Mouse (Mus musculus): Measurements from ENCODE around the gene Pnpla7. TPM values are rescaled to one million over a fixed set of nuclear protein-coding genes. Genes with fewer than 3 reads are reported as not detected.
A peak's percentile ranks its signal among the peaks of the same experiment; 100 is the strongest.
"Not testable (repeated sequence)": the region's sequence is repeated elsewhere in the genome, so short reads cannot be mapped to it uniquely, and the experiment has no call there.

The Pnpla7 gene
- polyA plus RNA-seq, 1 experiment from 2014 or later = 3.1 TPM

- no peaks in the 10 kb centered on the region for H3K27me3 ChIP-seq (ENCODE audit: control insufficient read depth, insufficient read depth, low read length)
- WGBS = 85% methylated on average over 4 of the region's 4 CpGs
- no peaks in the 10 kb centered on the region for H3K36me3 ChIP-seq (ENCODE audit: control insufficient read depth, insufficient read depth, low read length)
These were observed 33.7 kb upstream of the Pnpla7 start for GRCm38 (mm10) chr2:24942092-24942491.

GRCm38 (mm10) chr2:24944304-24944703, 31.5 kb upstream of the Pnpla7 start:
- WGBS = 52% methylated on average over 2 of the region's 2 CpGs

More at GRCm38 (mm10) chr2:24942092-24942491, 33.7 kb upstream of the Pnpla7 start:
- H3K27ac ChIP-seq (ENCODE audit: low read depth, low read length) = no peak overlapping the region
- H3K9ac ChIP-seq (ENCODE audit: low read length) = no peak overlapping the region
- ATAC-seq (ENCODE audit: low FRiP score) = no peak
- H3K4me3 ChIP-seq (ENCODE audit: low read depth, low read length) = no peak overlapping the region
- DNase-seq (ENCODE audit: low spot score, missing footprints) = no peak
- no peaks in the 10 kb centered on the region for H3K9me3 ChIP-seq (ENCODE audit: control insufficient read depth, low read length)
- no peaks in the 10 kb centered on the region for H3K4me1 ChIP-seq (ENCODE audit: control insufficient read depth, insufficient read depth, low read length)
- no peak overlapping the region for H3K4me2 ChIP-seq

GRCm38 (mm10) chr2:24949421-24950188, 26.2 kb upstream of the Pnpla7 start, which contains the start of gene Zmynd19:
Gene Zmynd19, plus strand, starts transcription at chr2:24949792.
- peak; percentile 99 for DNase-seq (ENCODE audit: low spot score, missing footprints)
- H3K36me3 ChIP-seq (ENCODE audit: control insufficient read depth, insufficient read depth, low read length) = peaks cover 4% of the 10 kb centered on the region; the same call in 1 of the 2 replicates
- peaks cover 15% of the 10 kb centered on the region for H3K4me1 ChIP-seq (ENCODE audit: control insufficient read depth, insufficient read depth, low read length)
- no peaks in the 10 kb centered on the region for H3K9me3 ChIP-seq (ENCODE audit: control insufficient read depth, low read length)
- H3K4me2 ChIP-seq = peak within 1 kb of the TSS; percentile 52
- H3K27me3 ChIP-seq (ENCODE audit: control insufficient read depth, insufficient read depth, low read length) = no peaks in the 10 kb centered on the region
- H3K27ac ChIP-seq (ENCODE audit: low read depth, low read length) = peak within 1 kb of the TSS; percentile 35; the same call in 1 of the 2 replicates
- peak within 1 kb of the TSS; percentile 96 for H3K4me3 ChIP-seq (ENCODE audit: low read depth, low read length)
- under 1% methylated on average over 95 of the region's 108 CpGs for WGBS
- H3K9ac ChIP-seq (ENCODE audit: low read length) = peak within 1 kb of the TSS; percentile 93
- ATAC-seq (ENCODE audit: low FRiP score) = peak; percentile 99

More at GRCm38 (mm10) chr2:24944304-24944703, 31.5 kb upstream of the Pnpla7 start:
- not testable (repeated sequence) for H3K4me3 ChIP-seq (ENCODE audit: low read depth, low read length); DNase-seq (ENCODE audit: low spot score, missing footprints); H3K4me1 ChIP-seq (ENCODE audit: control insufficient read depth, insufficient read depth, low read length); H3K27ac ChIP-seq (ENCODE audit: low read depth, low read length); H3K27me3 ChIP-seq (ENCODE audit: control insufficient read depth, insufficient read depth, low read length); H3K4me2 ChIP-seq; H3K36me3 ChIP-seq (ENCODE audit: control insufficient read depth, insufficient read depth, low read length); H3K9ac ChIP-seq (ENCODE audit: low read length); ATAC-seq (ENCODE audit: low FRiP score); H3K9me3 ChIP-seq (ENCODE audit: control insufficient read depth, low read length)

- Histone ChIP-seq H3K9ac (ENCODE audit: low read length) (peak overlapping the region; percentile 93), H3K4me2 (peak overlapping the region; percentile 52), H3K9me3 (ENCODE audit: control insufficient read depth, low read length) (no peaks in the 10 kb centered on the region), H3K27me3 (ENCODE audit: control insufficient read depth, insufficient read depth, low read length) (no peaks in the 10 kb centered on the region), H3K4me1 (ENCODE audit: control insufficient read depth, insufficient read depth, low read length) (peaks cover 15% of the 10 kb centered on the region), H3K36me3 (ENCODE audit: control insufficient read depth, insufficient read depth, low read length) (peaks cover 5% of the 10 kb centered on the region), H3K4me3 (ENCODE audit: low read depth, low read length) (peak overlapping the region; percentile 96), H3K27ac (ENCODE audit: low read depth, low read length) (peak overlapping the region; percentile 35; the same call in 1 of the 2 replicates)
- peak; percentile 93 for DNase-seq (ENCODE audit: low spot score, missing footprints)
- 0% methylated on average over 31 of the region's 31 CpGs for WGBS
- peak; percentile 8; the same call in 1 of the 2 replicates for ATAC-seq (ENCODE audit: low FRiP score)
These were observed 25.7 kb upstream of the Pnpla7 start for GRCm38 (mm10) chr2:24950189-24950535.

- ATAC-seq (ENCODE audit: low FRiP score) = no peak
- peaks cover 9% of the 10 kb centered on the region for H3K36me3 ChIP-seq (ENCODE audit: control insufficient read depth, insufficient read depth, low read length)
- 89% methylated on average over 4 of the region's 4 CpGs for WGBS
These were observed 23.2 kb upstream of the Pnpla7 start for GRCm38 (mm10) chr2:24952537-24953055.

GRCm38 (mm10) chr2:24960910-24961309, 14.9 kb upstream of the Pnpla7 start:
- Histone ChIP-seq H3K9ac (ENCODE audit: low read length) (no peak overlapping the region), H3K4me1 (ENCODE audit: control insufficient read depth, insufficient read depth, low read length) (peaks cover 6% of the 10 kb centered on the region), H3K4me2 (no peak overlapping the region), H3K27ac (ENCODE audit: low read depth, low read length) (no peak overlapping the region), H3K27me3 (ENCODE audit: control insufficient read depth, insufficient read depth, low read length) (no peaks in the 10 kb centered on the region), H3K4me3 (ENCODE audit: low read depth, low read length) (no peak overlapping the region), H3K9me3 (ENCODE audit: control insufficient read depth, low read length) (no peaks in the 10 kb centered on the region), H3K36me3 (ENCODE audit: control insufficient read depth, insufficient read depth, low read length) (peaks cover 13% of the 10 kb centered on the region)
- peak; percentile 45; the same call in 1 of the 2 replicates for ATAC-seq (ENCODE audit: low FRiP score)
- 45% methylated on average over 3 of the region's 3 CpGs for WGBS
- DNase-seq (ENCODE audit: low spot score, missing footprints) = peak; percentile 84

More at GRCm38 (mm10) chr2:24952537-24953055, 23.2 kb upstream of the Pnpla7 start:
- Histone ChIP-seq H3K4me3 (ENCODE audit: low read depth, low read length) (no peak overlapping the region), H3K9me3 (ENCODE audit: control insufficient read depth, low read length) (no peaks in the 10 kb centered on the region), H3K27me3 (ENCODE audit: control insufficient read depth, insufficient read depth, low read length) (no peaks in the 10 kb centered on the region), H3K4me1 (ENCODE audit: control insufficient read depth, insufficient read depth, low read length) (peaks cover 15% of the 10 kb centered on the region), H3K4me2 (no peak overlapping the region), H3K9ac (ENCODE audit: low read length) (no peak overlapping the region), H3K27ac (ENCODE audit: low read depth, low read length) (no peak overlapping the region)
- DNase-seq (ENCODE audit: low spot score, missing footprints) = no peak

DNA sequence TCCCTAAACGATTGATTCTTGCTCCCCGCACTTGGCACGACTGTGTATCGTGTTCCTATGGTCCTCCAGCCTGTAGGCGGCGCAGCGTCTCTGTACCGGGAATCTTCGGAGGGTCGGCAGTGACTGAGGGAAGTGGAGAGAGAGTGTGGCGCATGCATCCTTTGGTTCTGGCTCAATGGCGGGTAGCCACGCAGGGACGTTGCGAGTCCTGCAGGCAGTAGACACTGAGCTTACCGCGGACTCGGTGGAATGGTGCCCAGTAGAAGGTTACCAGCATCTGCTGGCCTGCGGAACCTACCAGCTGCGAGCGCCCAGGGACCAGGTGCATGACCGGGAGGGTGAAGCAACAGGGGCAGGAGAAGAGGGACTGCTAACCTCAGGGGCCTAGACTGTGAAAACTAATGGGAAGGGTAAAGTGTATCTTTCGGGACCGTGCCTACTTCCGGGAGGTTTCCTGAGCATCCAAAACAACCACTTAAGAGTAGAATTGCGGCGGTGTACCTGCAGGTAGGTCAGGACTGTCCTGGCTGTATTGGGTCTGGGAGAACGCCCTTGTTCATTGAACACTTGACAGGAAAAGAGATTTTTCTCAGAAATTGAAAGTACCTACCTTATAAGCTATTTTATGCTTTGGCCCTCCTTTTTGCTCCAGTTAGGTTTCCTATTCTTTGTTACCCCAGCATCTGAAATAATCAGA, 13.4 kb upstream of the Pnpla7 start, which contains the start of gene Dph7:
Gene Dph7, plus strand, starts transcription at position 97 of the 697 bp plus-strand sequence.
- H3K4me2 ChIP-seq = peak within 1 kb of the TSS; percentile 74
- ATAC-seq (ENCODE audit: low FRiP score) = peak; percentile 90
- DNase-seq (ENCODE audit: low spot score, missing footprints) = peak; percentile 99
- 1% methylated on average over 28 of the region's 28 CpGs for WGBS
- H3K9me3 ChIP-seq (ENCODE audit: control insufficient read depth, low read length) = no peaks in the 10 kb centered on the region
- no peak within 1 kb of the TSS for H3K27ac ChIP-seq (ENCODE audit: low read depth, low read length)
- peaks cover 6% of the 10 kb centered on the region for H3K4me1 ChIP-seq (ENCODE audit: control insufficient read depth, insufficient read depth, low read length)
- peak within 1 kb of the TSS; percentile 94 for H3K9ac ChIP-seq (ENCODE audit: low read length)
- H3K4me3 ChIP-seq (ENCODE audit: low read depth, low read length) = peak within 1 kb of the TSS; percentile 85
- H3K27me3 ChIP-seq (ENCODE audit: control insufficient read depth, insufficient read depth, low read length) = no peaks in the 10 kb centered on the region
- H3K36me3 ChIP-seq (ENCODE audit: control insufficient read depth, insufficient read depth, low read length) = peaks cover 17% of the 10 kb centered on the region

DNA sequence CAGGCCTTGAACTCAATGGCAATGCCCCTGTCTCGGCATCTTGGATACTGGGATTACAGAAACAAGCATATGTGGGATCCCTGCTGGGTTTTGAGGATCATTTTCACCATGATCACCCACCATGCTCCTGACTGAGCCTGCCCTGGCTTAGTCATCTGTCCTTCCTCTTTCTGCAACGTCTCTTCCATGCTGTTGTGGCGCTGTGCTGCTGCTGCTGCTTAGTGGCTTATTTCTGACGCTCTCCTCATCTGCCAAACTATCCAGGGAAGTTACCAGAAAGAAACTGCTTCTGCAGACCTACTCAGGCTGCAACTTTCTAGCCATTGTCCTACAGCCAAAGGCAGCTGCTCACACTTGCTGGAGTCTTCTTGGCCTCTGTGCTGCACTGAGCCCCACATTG, 5.4 kb upstream of the Pnpla7 start:
- Histone ChIP-seq H3K4me3 (ENCODE audit: low read depth, low read length) (no peak overlapping the region), H3K4me1 (ENCODE audit: control insufficient read depth, insufficient read depth, low read length) (peaks cover 4% of the 10 kb centered on the region; the same call in 1 of the 2 replicates), H3K9ac (ENCODE audit: low read length) (no peak overlapping the region), H3K9me3 (ENCODE audit: control insufficient read depth, low read length) (no peaks in the 10 kb centered on the region), H3K4me2 (no peak overlapping the region), H3K27me3 (ENCODE audit: control insufficient read depth, insufficient read depth, low read length) (no peaks in the 10 kb centered on the region), H3K27ac (ENCODE audit: low read depth, low read length) (no peak overlapping the region), H3K36me3 (ENCODE audit: control insufficient read depth, insufficient read depth, low read length) (peaks cover 19% of the 10 kb centered on the region)
- ATAC-seq (ENCODE audit: low FRiP score) (no peak), DNase-seq (ENCODE audit: low spot score, missing footprints) (no peak)
- WGBS = 81% methylated on average over 4 of the region's 4 CpGs

Measured in midbrain, embryonic 11.5 days (tissue).